Mouse (Mus musculus) liver, embryonic 16.5 days (tissue): Measurements from ENCODE around the gene Arvcf. TPM values are rescaled to one million over a fixed set of nuclear protein-coding genes. Genes with fewer than 3 reads are reported as not detected.

ENCODE experiments used
- microRNA counts: library from miRNA; unstranded; fragments of <30 nt; microRNA quantifications from one replicate; lab custom pipeline; 2016
- microRNA-seq: library from miRNA; unstranded; fragments of <30 nt; microRNA quantifications from one replicate; pipeline ENCODE4, GENCODE M21; 2016
- polyA plus RNA-seq: library from polyadenylated mRNA; unstranded; fragments of >200 nt; fragmentation: Nextera tagmentation; extraction: Ambion mirVana; gene quantifications from 2 replicates; pipeline ENCODE4 v1.2.1, GENCODE M21; 2015

Gene Arvcf
- polyA plus RNA-seq, 1 experiment from 2014 or later, result 8.6 TPM

MicroRNAs within 50 kb of the gene (microRNA counts, 519-probe panel; counts per million panel counts)
- 2,821 counts per million, percentile 78 among the panel's probes with 10 or more counts for microRNA mmu-miR-185 (lab: Ali Mortazavi, UCI)

Small RNA genes within 50 kb of the gene (microRNA-seq; reads per million reads assigned to microRNA genes)
- not detected for gene Gm26219
- 2,253 reads per million, percentile 83 among the genes with 10 or more reads in this experiment for gene Mir185

Other genes with a start within 250 kb of the Arvcf start
- gene Rtn4r, start 220.5 kb upstream of the Arvcf start, polyA plus RNA-seq, result 0.11 and 0.15 TPM in 2 replicates
- not detected in 2 replicates for gene Ccdc188, start 130.3 kb upstream of the Arvcf start, polyA plus RNA-seq
- 0.63 and 0.79 TPM in 2 replicates for gene Zdhhc8, start 113.0 kb upstream of the Arvcf start, polyA plus RNA-seq
- gene Trmt2a, start 99.5 kb upstream of the Arvcf start, polyA plus RNA-seq, result 46.7 and 47.0 TPM in 2 replicates
- gene Ranbp1, start 99.5 kb upstream of the Arvcf start, polyA plus RNA-seq, result 188 and 217 TPM in 2 replicates
- not detected in 2 replicates for gene Gm49776, start 89.9 kb upstream of the Arvcf start, polyA plus RNA-seq
- gene Dgcr8, start 58.9 kb upstream of the Arvcf start, polyA plus RNA-seq, result 10.5 and 11.3 TPM in 2 replicates
- gene Tango2, start 79 bp upstream of the Arvcf start, polyA plus RNA-seq, result 52.1 and 54.7 TPM in 2 replicates
- gene Txnrd2, start 78.2 kb downstream of the Arvcf start, polyA plus RNA-seq, result 98.3 and 106 TPM in 2 replicates
- 85.1 and 86.9 TPM in 2 replicates for gene Comt, start 78.7 kb downstream of the Arvcf start, polyA plus RNA-seq
- 6.1 and 6.3 TPM in 2 replicates for gene Gnb1l, start 150.5 kb downstream of the Arvcf start, polyA plus RNA-seq
- 0.43 and 0.54 TPM in 2 replicates for gene Rtl10, start 150.7 kb downstream of the Arvcf start, polyA plus RNA-seq
- gene Tbx1, start 242.5 kb downstream of the Arvcf start, polyA plus RNA-seq, result 0.07 TPM in 1 of 2 replicates, not detected in the other